Mouse (Mus musculus) hindbrain, embryonic 12.5 days (tissue): ENCODE data around the gene Spns3. TPM values are rescaled to one million over a fixed set of nuclear protein-coding genes. Genes with fewer than 3 reads are reported as not detected.

ENCODE experiments used
- ATAC-seq: fragments of 200-750 bp; cut with Nextera tagmentation; 2 replicates; pipeline ENCODE4 v1.8.0; 2017; ENCODE audit warnings: moderate TSS enrichment; ENCODE audit not compliant: low FRiP score
- H3K27ac ChIP-seq: fragments of 300-500 bp; sonication (generic); 2 replicates; pipeline ENCODE4 v1.5.1; 2016; ENCODE audit warnings: mild to moderate bottlenecking
- H3K27me3 ChIP-seq: fragments of 300-500 bp; sonication (generic); 2 replicates; pipeline ENCODE4 v1.6.1; 2016; ENCODE audit warnings: mild to moderate bottlenecking
- H3K36me3 ChIP-seq: fragments of 300-500 bp; sonication (generic); 2 replicates; pipeline ENCODE4 v1.6.1; 2016; ENCODE audit warnings: mild to moderate bottlenecking
- H3K4me1 ChIP-seq: fragments of 300-500 bp; sonication (generic); 2 replicates; pipeline ENCODE4 v1.6.1; 2016
- H3K4me2 ChIP-seq: fragments of 300-500 bp; sonication (generic); replicated peaks from 2 replicates; pipeline ENCODE4 v1.6.1; 2016; ENCODE audit warnings: mild to moderate bottlenecking
- H3K4me3 ChIP-seq: fragments of 300-500 bp; sonication (generic); 2 replicates; pipeline ENCODE4 v1.5.1; 2016; ENCODE audit warnings: mild to moderate bottlenecking
- H3K9ac ChIP-seq: fragments of 300-500 bp; sonication (generic); 2 replicates; pipeline ENCODE4 v1.6.1; 2016; ENCODE audit warnings: mild to moderate bottlenecking, moderate library complexity
- H3K9me3 ChIP-seq: fragments of 300-500 bp; sonication (generic); replicated peaks from 2 replicates; pipeline ENCODE4 v1.6.1; 2016; ENCODE audit warnings: mild to moderate bottlenecking
- WGBS: fragments of 180-500 bp; shearing (Covaris S2); methylation state at CpG from one replicate; pipeline ENCODE4 v1.1.7; 2016; 5-methylcytosine and 5-hydroxymethylcytosine counted together
- polyA plus RNA-seq: library from polyadenylated mRNA; unstranded; fragments of >200 nt; fragmentation: Nextera tagmentation; extraction: Ambion mirVana; gene quantifications from 2 replicates; pipeline ENCODE4 v1.2.1, GENCODE M21; 2016

The Spns3 gene
- polyA plus RNA-seq, 1 experiment from 2014 or later, result 0.15 TPM

DNA sequence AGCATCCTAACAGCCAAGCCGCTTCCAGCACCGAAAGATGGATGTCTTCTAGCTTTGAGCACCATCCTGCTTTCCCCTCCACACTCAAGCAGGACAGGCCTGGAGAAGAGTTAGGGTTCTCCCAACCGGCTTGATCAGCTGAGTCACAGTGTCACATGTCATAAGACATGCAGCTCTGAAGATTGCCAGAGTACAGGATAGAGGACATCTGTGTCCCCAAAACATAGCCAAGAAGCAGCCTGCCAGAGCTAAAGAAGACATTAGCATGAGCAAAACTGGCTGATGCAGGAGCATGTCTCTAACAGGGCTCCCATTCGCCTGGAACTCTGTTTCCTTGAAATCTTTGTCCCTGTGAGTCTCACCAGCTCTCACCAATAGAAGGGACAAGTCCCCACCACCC lies 24.1 kb downstream of the Spns3 start:
- no peak for ATAC-seq
- Histone ChIP-seq H3K4me3 (no peak overlapping the region), H3K4me2 (no peak overlapping the region), H3K4me1 (peaks cover 4% of the 10 kb centered on the region; the same call in 1 of the 2 replicates), H3K27ac (no peak overlapping the region), H3K9ac (no peak overlapping the region), H3K36me3 (no peaks in the 10 kb centered on the region), H3K9me3 (no peaks in the 10 kb centered on the region), H3K27me3 (no peaks in the 10 kb centered on the region)
- 85% methylated on average over 4 of the region's 4 CpGs for WGBS

DNA sequence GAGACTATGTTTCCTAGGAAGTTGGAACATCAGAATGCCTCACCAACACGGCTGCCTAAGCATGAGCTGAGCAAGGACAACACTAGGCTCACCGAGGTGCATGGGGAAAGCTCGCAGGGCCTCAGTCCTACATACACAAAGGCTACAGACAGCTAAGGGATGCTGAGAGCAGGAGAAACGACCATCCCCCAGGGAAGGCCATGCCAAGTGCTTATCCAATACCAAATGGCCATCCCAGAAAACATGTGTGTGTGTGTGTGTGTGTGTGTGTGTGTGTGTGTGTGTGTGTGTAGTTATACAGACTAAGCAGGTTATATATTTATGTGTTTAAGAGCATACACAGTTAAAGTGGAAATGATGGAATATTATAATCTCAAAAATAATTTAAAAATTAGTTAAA lies 26.6 kb downstream of the Spns3 start:
- no peaks in the 10 kb centered on the region for H3K36me3 ChIP-seq
- WGBS, result 46% methylated on average over 4 of the region's 4 CpGs
- no peak overlapping the region for H3K4me3 ChIP-seq
- no peaks in the 10 kb centered on the region for H3K27me3 ChIP-seq
- no peak overlapping the region for H3K9ac ChIP-seq
- H3K4me1 ChIP-seq, result peaks cover 4% of the 10 kb centered on the region; the same call in 1 of the 2 replicates
- no peak overlapping the region for H3K4me2 ChIP-seq
- ATAC-seq, result no peak
- H3K27ac ChIP-seq, result no peak overlapping the region
- H3K9me3 ChIP-seq, result no peaks in the 10 kb centered on the region

DNA sequence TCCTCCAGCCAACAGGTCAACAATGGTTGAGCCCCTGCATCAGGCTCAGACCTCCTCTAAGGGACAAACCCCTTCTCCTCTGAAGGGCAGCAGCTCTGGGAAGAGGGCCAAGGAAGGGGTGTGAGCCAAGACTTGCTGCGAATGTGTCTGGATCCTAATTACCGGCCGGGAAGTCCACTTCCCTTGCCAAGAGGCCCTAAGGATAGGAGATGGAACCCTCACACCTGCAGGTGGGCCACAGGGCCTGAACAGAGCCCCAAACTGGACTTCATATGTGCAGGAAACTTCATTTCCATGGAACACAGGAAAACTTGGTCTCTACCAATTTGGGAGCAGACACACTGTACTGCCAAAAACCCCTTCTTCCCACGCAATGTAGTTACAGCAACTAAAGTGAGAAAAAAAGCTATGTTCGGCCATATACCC lies 27.7 kb downstream of the Spns3 start:
- Histone ChIP-seq H3K9ac (no peak overlapping the region), H3K36me3 (no peaks in the 10 kb centered on the region), H3K4me1 (peaks cover 4% of the 10 kb centered on the region; the same call in 1 of the 2 replicates), H3K27ac (no peak overlapping the region), H3K9me3 (no peaks in the 10 kb centered on the region), H3K4me3 (no peak overlapping the region), H3K4me2 (no peak overlapping the region), H3K27me3 (no peaks in the 10 kb centered on the region)
- ATAC-seq, result no peak
- WGBS, result 80% methylated on average over 5 of the region's 5 CpGs

DNA sequence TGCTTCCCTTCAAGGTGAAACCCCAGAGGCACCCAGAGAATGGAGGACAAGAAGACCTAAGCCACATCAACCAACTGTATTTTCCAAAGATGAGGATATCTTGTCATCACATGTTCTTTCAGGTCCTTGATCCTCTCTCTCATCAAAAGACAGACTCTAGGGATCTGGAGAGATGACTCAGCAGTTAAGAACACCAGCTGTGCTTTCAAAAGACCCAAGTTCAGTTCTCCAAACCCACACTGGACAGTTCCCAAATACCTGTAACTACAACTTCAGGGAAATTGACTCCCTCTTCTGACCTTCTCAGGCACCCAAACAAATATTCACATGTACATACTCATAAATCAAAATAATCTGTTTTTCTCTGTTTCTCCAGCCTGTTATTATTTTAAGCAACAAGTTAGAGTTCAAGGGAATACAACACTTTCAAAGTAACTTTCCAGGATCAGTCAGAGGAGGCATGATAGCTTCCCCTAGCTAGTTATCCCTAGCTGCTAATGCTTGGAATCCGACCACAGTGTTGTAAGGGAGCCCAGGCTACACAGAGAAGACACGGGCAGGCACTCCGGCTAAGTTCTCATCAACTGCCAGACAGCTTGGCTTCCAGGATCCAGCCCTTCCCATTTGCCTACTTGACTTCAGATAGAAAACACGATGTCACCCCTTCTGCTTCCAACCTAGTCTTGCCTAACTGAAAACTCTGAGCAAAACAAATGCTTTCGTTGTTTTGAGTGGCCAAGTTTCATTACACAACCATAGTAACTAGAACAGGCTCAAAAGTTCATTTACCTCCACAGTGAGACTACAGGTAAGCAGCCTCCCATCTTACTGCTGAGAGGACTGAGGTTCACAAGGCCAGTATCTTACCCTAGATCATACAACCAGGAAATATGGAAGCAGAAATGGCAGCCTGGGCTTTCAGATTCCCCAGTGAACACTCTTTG lies 28.4 kb downstream of the Spns3 start:
- Histone ChIP-seq H3K4me3 (no peak overlapping the region), H3K4me1 (peaks cover 4% of the 10 kb centered on the region; the same call in 1 of the 2 replicates), H3K9me3 (no peaks in the 10 kb centered on the region), H3K4me2 (no peak overlapping the region), H3K27me3 (no peaks in the 10 kb centered on the region), H3K36me3 (no peaks in the 10 kb centered on the region), H3K9ac (no peak overlapping the region), H3K27ac (no peak overlapping the region)
- 87% methylated on average over 5 of the region's 5 CpGs for WGBS
- no peak for ATAC-seq

DNA sequence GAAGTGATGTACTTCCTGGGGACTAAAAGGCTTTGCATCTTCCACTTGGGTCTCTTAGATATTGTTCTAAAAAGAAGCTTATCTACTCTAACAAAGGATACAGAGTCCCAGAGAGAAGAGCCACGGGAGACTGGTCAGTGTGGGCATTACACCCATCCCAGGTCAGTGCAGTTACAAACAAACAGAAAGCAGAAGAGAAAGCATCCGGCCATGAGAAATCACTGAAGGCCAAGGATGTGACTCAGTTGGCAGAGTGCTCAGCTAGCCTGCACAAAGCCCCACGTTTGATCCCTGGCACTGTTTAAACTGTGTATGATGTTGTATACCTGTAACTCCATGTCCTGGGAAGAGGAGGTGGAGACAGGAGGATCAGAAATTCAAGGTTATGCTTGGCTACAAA lies 30.4 kb downstream of the Spns3 start:
- H3K36me3 ChIP-seq, result no peaks in the 10 kb centered on the region
- no peak overlapping the region for H3K27ac ChIP-seq
- H3K27me3 ChIP-seq, result no peaks in the 10 kb centered on the region
- no peaks in the 10 kb centered on the region for H3K9me3 ChIP-seq
- WGBS, result 79% methylated on average over 3 of the region's 3 CpGs
- peaks cover 4% of the 10 kb centered on the region; the same call in 1 of the 2 replicates for H3K4me1 ChIP-seq
- no peak overlapping the region for H3K9ac ChIP-seq
- H3K4me3 ChIP-seq, result no peak overlapping the region
- ATAC-seq, result no peak
- H3K4me2 ChIP-seq, result no peak overlapping the region

DNA sequence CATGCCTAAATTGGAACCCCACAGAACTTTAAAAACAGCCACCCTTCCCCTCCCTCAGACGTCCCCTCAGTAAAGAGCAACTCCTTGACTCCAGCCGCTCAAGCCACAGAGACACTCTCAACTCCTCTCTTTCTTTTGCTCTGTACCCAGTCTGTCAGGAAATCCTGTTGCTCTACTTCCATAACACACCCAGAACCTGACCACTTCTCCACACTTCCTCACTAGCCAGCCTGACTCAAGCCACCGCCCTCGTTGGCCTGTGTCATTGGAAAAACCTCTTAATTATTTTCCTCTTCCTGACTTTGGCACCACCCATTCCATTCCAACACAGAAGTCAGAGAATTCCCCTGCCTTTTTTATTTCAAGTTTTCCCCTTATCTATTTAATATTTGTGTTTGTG lies 31.1 kb downstream of the Spns3 start:
- ATAC-seq, result no peak
- peaks cover 4% of the 10 kb centered on the region; the same call in 1 of the 2 replicates for H3K4me1 ChIP-seq
- no peaks in the 10 kb centered on the region for H3K27me3 ChIP-seq
- WGBS, result 86% methylated on average over 4 of the region's 4 CpGs
- no peak overlapping the region for H3K9ac ChIP-seq
- no peak overlapping the region for H3K4me2 ChIP-seq
- H3K4me3 ChIP-seq, result no peak overlapping the region
- H3K36me3 ChIP-seq, result no peaks in the 10 kb centered on the region
- no peaks in the 10 kb centered on the region for H3K9me3 ChIP-seq
- no peak overlapping the region for H3K27ac ChIP-seq

DNA sequence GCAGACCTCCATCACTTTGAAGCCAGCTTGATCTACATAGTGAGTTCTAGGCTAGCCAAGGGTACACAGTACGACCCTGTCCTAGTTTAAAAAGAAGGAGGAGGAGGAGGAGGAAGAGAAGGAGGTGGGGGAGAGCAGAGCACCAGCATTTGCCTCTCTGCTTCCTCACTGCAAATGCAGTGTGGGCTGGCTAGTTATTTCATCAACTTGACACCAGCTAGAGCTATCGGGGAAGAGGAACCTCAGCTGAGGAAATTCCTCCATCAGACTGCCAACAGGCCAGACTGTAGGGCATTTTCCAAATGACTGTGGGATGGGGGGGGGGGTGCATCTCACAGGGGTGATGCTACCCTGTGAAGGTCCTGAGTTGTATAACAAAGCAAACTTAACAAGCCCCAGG lies 31.9 kb downstream of the Spns3 start:
- Histone ChIP-seq H3K9ac (no peak overlapping the region), H3K4me1 (peaks cover under 1% of the 10 kb centered on the region; the same call in 1 of the 2 replicates), H3K27me3 (no peaks in the 10 kb centered on the region), H3K27ac (no peak overlapping the region), H3K4me2 (no peak overlapping the region), H3K9me3 (no peaks in the 10 kb centered on the region), H3K36me3 (no peaks in the 10 kb centered on the region), H3K4me3 (no peak overlapping the region)
- no peak for ATAC-seq
- WGBS, result 60% methylated on average over 2 of the region's 2 CpGs

DNA sequence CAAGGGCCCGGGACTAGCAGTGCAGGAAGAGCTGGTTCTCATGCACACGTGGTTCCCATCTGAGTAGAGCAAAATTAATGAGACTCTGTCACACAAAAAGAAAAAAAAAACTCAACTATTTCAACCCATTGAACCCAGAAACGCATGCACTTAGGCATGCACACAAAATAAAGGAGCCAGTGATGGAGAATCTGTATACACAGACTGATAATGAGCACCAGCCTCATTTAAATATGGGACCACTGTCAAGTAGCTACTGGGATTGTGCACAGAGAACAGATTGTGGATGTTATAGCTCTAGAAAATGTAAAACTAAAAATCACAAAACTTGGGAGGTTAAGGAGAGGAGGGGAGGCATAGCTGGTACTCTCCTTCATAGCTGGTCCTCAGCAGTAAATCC lies 35.3 kb downstream of the Spns3 start:
- Histone ChIP-seq H3K9ac (no peak overlapping the region), H3K27me3 (no peaks in the 10 kb centered on the region), H3K27ac (no peak overlapping the region), H3K36me3 (no peaks in the 10 kb centered on the region), H3K4me2 (no peak overlapping the region), H3K4me3 (no peak overlapping the region), H3K9me3 (no peaks in the 10 kb centered on the region), H3K4me1 (no peaks in the 10 kb centered on the region)
- WGBS, result 55% methylated on average over 3 of the region's 3 CpGs
- ATAC-seq, result no peak

DNA sequence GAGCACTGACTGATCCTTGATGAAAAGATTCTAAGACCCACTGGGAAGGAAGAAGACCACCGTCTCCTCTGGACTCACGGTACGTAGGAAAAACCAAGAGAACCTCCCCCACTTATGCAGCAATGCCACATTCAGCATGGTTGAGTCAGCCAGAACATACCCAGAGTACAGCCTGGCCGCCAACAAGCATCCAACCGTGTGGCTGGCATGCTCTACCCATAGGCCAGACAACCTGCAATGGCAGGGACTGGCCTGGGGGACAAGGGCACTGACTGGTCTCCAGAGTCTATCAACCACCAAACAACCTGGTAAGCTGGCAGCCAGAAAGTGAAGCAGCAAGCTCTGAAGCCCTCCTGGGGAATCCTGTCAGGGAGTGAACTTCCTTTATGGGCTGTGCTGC lies 41.7 kb downstream of the Spns3 start:
- no peak overlapping the region for H3K27ac ChIP-seq
- no peaks in the 10 kb centered on the region for H3K27me3 ChIP-seq
- H3K9me3 ChIP-seq, result no peaks in the 10 kb centered on the region
- no peak overlapping the region for H3K9ac ChIP-seq
- no peak for ATAC-seq
- no peaks in the 10 kb centered on the region for H3K36me3 ChIP-seq
- H3K4me3 ChIP-seq, result no peak overlapping the region
- 91% methylated on average over 5 of the region's 5 CpGs for WGBS
- H3K4me1 ChIP-seq, result peaks cover under 1% of the 10 kb centered on the region; the same call in 1 of the 2 replicates
- H3K4me2 ChIP-seq, result no peak overlapping the region

DNA sequence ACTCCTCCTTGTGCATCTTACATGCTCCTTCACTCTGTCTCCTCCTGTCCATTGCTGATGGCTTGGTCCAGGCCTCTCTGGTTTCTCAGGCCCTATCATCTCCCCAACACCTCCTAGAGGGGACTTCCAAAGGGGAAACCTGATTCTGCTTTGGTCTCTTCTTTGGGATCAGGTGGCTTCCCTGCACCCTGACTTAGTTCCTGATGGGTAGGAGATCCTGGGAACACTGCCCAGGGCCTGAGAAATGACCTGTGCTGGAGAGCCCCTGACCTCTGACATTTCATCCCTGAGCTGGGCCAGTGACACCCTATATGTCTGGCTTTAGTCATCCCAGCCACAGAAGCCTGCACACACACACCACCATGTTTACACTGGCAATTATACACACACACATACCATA lies 42.7 kb downstream of the Spns3 start:
- H3K9ac ChIP-seq, result no peak overlapping the region
- H3K27me3 ChIP-seq, result no peaks in the 10 kb centered on the region
- H3K9me3 ChIP-seq, result no peaks in the 10 kb centered on the region
- ATAC-seq, result no peak
- no peaks in the 10 kb centered on the region for H3K36me3 ChIP-seq
- H3K4me2 ChIP-seq, result no peak overlapping the region
- H3K27ac ChIP-seq, result no peak overlapping the region
- H3K4me3 ChIP-seq, result no peak overlapping the region
- H3K4me1 ChIP-seq, result peaks cover 10% of the 10 kb centered on the region

DNA sequence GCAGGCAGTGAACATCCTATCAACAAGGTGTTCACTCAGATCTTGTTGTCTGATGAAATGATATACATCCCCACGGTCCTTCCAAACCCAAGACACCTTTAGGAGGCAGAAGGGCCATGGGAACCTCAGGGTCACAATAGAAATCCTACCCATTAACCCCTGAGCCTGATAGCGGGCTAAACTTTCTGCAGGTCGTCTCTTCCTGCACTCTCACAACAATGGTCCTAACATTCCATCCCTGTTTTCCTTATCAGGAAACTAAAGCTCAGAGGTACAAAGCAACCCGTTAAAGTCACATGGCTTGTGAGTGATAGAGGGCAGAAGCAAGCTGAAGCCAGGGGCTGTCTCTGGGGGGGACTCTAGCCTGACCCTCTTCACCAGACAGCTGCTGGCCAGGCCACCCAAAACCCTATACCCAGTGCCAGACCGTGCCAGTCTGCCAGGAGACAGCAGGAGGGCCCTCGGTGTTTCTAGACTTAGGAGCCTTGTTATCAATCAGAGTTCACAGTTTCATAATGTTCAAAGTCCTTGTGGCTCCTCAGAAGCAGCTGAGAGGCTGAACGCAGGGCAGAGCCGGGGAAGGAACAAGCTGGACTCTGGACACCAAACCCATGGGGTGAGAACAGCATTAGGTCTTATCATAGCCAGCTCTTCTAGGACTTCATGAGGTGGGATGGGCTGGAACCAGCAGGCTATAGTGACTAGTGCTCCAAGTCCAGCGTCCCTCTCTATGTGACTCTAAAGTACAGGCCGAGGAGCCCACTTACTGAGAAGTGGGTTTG lies 46.1 kb downstream of the Spns3 start:
- 74% methylated on average over 10 of the region's 10 CpGs for WGBS
- Histone ChIP-seq H3K4me1 (peaks cover 21% of the 10 kb centered on the region), H3K9me3 (no peaks in the 10 kb centered on the region), H3K4me3 (no peak overlapping the region), H3K9ac (no peak overlapping the region), H3K4me2 (no peak overlapping the region), H3K27me3 (no peaks in the 10 kb centered on the region), H3K27ac (no peak overlapping the region), H3K36me3 (no peaks in the 10 kb centered on the region)
- ATAC-seq, result no peak

DNA sequence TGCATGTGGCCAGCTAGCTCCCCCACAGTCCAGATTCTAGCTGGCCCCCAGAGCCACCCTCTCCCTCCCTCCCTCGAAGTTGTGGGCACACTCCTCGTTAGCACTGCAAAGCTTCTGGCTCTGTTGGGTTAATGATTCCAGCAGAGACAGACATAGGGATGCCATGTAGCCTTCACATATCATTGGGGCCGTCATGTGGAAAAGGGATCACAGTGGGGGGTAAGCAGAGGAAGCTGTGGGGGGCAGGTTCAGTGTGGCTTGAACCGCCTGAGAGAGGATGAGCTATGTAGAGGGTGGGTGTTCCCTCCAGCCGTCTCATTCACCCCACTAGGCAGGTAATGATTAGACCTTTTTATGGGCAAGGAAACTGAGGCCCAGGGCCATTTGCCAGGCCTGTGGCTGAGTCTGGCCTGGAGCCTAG lies 46.8 kb downstream of the Spns3 start:
- H3K36me3 ChIP-seq, result no peaks in the 10 kb centered on the region
- no peak overlapping the region for H3K4me3 ChIP-seq
- no peak for ATAC-seq
- H3K9me3 ChIP-seq, result no peaks in the 10 kb centered on the region
- H3K4me1 ChIP-seq, result peaks cover 21% of the 10 kb centered on the region
- H3K27me3 ChIP-seq, result no peaks in the 10 kb centered on the region
- 19% methylated on average over 5 of the region's 5 CpGs for WGBS
- H3K4me2 ChIP-seq, result no peak overlapping the region
- H3K9ac ChIP-seq, result no peak overlapping the region
- H3K27ac ChIP-seq, result no peak overlapping the region
